Mouse (Mus musculus) left cerebral cortex, postnatal 14 days (tissue): ENCODE results near the gene Tpm1. TPM values are rescaled to one million over a fixed set of nuclear protein-coding genes. Genes with fewer than 3 reads are reported as not detected.

ENCODE experiments used
- total RNA-seq, 2 experiments: library from RNA; stranded (reverse); gene quantifications; 2 replicates each; pipeline ENCODE4 v1.2.3; 2021

The Tpm1 gene
- total RNA-seq, 2 experiments from 2014 or later, result 204 to 207 TPM

Other genes with a start within 250 kb of the Tpm1 start
- gene Aph1c, start 214.7 kb downstream of the Tpm1 start, total RNA-seq, result 1 to 10 TPM; 4.6 to 5.0 TPM
- gene Rab8b, start 129.7 kb downstream of the Tpm1 start, total RNA-seq, result 10 to 100 TPM; 23.4 to 24.4 TPM
- 10 to 100 TPM; 41.6 to 43.1 TPM for gene Rps27l, start 103.3 kb downstream of the Tpm1 start, total RNA-seq
- 10 to 100 TPM; 18.1 to 18.7 TPM for gene Lactb, start 73.9 kb downstream of the Tpm1 start, total RNA-seq